Mouse (Mus musculus): ENCODE measurements around the gene Mt4. TPM values are rescaled to one million over a fixed set of nuclear protein-coding genes. Genes with fewer than 3 reads are reported as not detected.

Mt4 gene
- total and polyA plus RNA-seq, 3 experiments: not detected

DNA sequence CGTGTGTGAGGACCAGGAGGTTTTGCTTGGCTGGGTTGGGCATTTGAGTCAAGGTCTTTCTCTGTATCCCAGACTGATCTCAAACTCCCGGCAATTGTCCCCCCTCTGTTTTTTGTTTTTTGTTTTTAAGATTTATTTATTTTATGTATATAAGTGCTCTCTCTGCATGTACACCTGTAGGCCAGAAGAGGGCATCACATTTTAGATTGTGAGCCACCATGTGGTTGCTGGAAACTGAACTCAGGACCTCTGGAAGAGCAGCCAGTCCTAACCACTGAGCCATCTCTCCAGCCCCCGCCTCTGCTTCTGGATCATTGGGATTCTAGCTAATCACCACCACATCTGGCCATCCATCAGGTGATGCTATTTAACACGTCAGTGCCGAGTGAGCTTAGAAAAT is 27.2 kb upstream of the Mt4 start:
- Histone ChIP-seq H3K9ac (ENCODE audit: control insufficient read depth, low read depth, low read length, poor library complexity, severe bottlenecking) (no peak overlapping the region), H3K27ac (ENCODE audit: control insufficient read depth, low read depth, low read length) (no peak overlapping the region), H3K4me1 (ENCODE audit: control insufficient read depth in 1 of 2, insufficient read depth in 2 of 2, low read length in 2 of 2) (peaks cover 0 to 23% of the 10 kb centered on the region in 2 experiments; a peak in 3 of 4 replicates), H3K36me3 (ENCODE audit: control insufficient read depth in 1 of 2, insufficient read depth in 2 of 2, low read length in 2 of 2) (peaks cover 0 to 14% of the 10 kb centered on the region in 2 experiments; a peak in 2 of 4 replicates), H3K79me2 (ENCODE audit: control insufficient read depth, insufficient read depth, low read length, poor library complexity) (no peaks in the 10 kb centered on the region), H3K27me3 (ENCODE audit: control insufficient read depth in 1 of 2, insufficient read depth in 2 of 2, low read length in 2 of 2) (no peaks in the 10 kb centered on the region), H3K4me3 (ENCODE audit: control insufficient read depth in 1 of 2, insufficient read depth in 1 of 2, low read depth in 2 of 2, low read length in 2 of 2) (no peak overlapping the region), H3K9me3 (replicated peaks; ENCODE audit: insufficient read depth, low read length) (no peaks in the 10 kb centered on the region)
- peak; percentile 7; the same call in 1 of the 2 replicates for TF ChIP-seq RAD21 (IDR thresholded peaks at IDR 0.05; ENCODE audit: low read depth, low read length)
- TF ChIP-seq ETS1 (IDR thresholded peaks at IDR 0.05; ENCODE audit: low read depth, low read length): no peak
- peak in 2 of 3 experiments; percentile 16 to 39; a peak in 2 of 6 replicates for TF ChIP-seq CTCF (IDR thresholded peaks at IDR 0.05 in 2 of 3, conservative IDR thresholded peaks at IDR 0.05 in 1 of 3; ENCODE audit: control insufficient read depth in 1 of 3, insufficient read depth in 1 of 3, low read depth in 2 of 3, low read length in 3 of 3, poor library complexity in 1 of 3, severe bottlenecking in 1 of 3)
- TF ChIP-seq SMC3 (IDR thresholded peaks at IDR 0.05; ENCODE audit: low read depth, low read length): peak; percentile 44
- no peak for TF ChIP-seq ZC3H11A (IDR thresholded peaks at IDR 0.05; ENCODE audit: low read depth, low read length)
- DNase-seq (ENCODE audit: low read depth, low spot score): peak; percentile 39

DNA sequence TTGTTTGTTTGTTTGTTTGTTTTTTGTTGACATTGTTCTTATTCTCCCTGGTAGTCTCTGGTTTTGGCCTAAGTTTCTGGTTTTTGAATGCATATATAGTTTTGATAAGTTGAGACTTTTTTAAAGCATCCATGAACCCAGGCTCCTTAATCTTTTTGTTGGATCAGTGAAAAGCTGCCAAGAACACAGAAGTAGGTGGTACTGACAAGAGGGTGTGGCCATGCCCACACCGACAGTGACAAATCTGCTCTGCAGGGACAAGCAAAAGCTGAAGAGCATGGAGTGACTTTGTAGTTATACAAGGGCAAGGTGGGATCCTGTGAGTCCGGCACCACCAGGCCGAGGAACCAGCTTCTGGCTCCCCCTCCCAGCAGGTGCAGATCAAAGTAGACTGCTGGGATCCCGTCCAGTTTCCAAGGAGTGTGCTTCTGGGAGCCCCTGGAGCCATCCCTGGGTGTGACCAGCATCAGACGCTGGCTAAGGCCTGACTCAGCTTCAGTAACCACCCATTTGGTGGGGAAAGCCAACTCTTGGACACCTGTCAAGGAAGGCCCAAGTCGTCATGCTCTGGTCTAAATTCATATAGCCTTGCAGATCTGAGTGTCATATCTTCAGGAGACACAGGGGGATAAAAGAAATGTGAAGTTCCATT is 26.3 kb upstream of the Mt4 start:
- H3K27ac ChIP-seq (ENCODE audit: control insufficient read depth, low read depth, low read length): no peak overlapping the region
- H3K27me3 ChIP-seq (ENCODE audit: control insufficient read depth in 1 of 2, insufficient read depth in 2 of 2, low read length in 2 of 2): no peaks in the 10 kb centered on the region
- no peak overlapping the region for H3K9ac ChIP-seq (ENCODE audit: control insufficient read depth, low read depth, low read length, poor library complexity, severe bottlenecking)
- no peaks in the 10 kb centered on the region for H3K9me3 ChIP-seq (replicated peaks; ENCODE audit: insufficient read depth, low read length)
- peaks cover 0 to 14% of the 10 kb centered on the region in 2 experiments; a peak in 2 of 4 replicates for H3K36me3 ChIP-seq (ENCODE audit: control insufficient read depth in 1 of 2, insufficient read depth in 2 of 2, low read length in 2 of 2)
- H3K4me3 ChIP-seq (ENCODE audit: control insufficient read depth in 1 of 2, insufficient read depth in 1 of 2, low read depth in 2 of 2, low read length in 2 of 2): no peak overlapping the region
- DNase-seq (ENCODE audit: low read depth, low spot score): peak; percentile 69
- H3K4me1 ChIP-seq (ENCODE audit: control insufficient read depth in 1 of 2, insufficient read depth in 2 of 2, low read length in 2 of 2): peaks cover 0 to 23% of the 10 kb centered on the region in 2 experiments; a peak in 3 of 4 replicates
- no peaks in the 10 kb centered on the region for H3K79me2 ChIP-seq (ENCODE audit: control insufficient read depth, insufficient read depth, low read length, poor library complexity)
- no peak for TF ChIP-seq ELF1 (IDR thresholded peaks at IDR 0.05; ENCODE audit: low read depth, low read length)
- TF ChIP-seq EP300 (IDR thresholded peaks at IDR 0.05; ENCODE audit: low read depth in 1 of 2, low read length in 2 of 2): no peak
- no peak for TF ChIP-seq ZKSCAN1 (IDR thresholded peaks at IDR 0.05; ENCODE audit: low read depth, low read length)
- TF ChIP-seq SIN3A (IDR thresholded peaks at IDR 0.05; ENCODE audit: low read length): 0 out of 2 replicates have a peak, but pooled peaks have one; percentile 31
- no peak for TF ChIP-seq RAD21 (IDR thresholded peaks at IDR 0.05; ENCODE audit: low read depth, low read length)
- TF ChIP-seq GATA1 (IDR thresholded peaks at IDR 0.05; ENCODE audit: low read depth, low read length): peak; percentile 55; the same call in 1 of the 2 replicates
- 0 out of 2 replicates have a peak, but pooled peaks have one; percentile 13 for TF ChIP-seq RCOR1 (IDR thresholded peaks at IDR 0.05; ENCODE audit: low read depth, low read length)
- TF ChIP-seq ZNF384 (IDR thresholded peaks at IDR 0.05; ENCODE audit: low read depth, low read length): no peak

DNA sequence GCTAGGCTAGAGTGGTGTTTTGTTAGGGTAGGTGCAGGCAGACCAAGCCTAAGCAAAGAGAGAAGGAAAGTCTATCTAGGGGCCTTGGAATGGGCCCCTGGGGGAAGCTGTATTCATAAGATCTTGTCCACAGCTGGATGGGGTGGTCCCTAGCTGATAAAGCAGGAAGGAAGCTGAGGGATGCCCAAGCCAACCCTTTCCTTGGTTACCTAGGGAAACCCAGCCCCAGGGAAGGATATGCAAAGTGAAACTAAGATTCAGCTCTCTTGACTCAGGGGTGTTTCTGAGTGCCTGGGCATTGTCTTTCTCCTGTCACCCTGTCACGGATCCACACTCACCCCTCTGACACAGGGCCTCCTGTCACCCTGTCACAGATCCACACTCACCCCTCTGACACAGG is 23.6 kb upstream of the Mt4 start:
- DNase-seq (ENCODE audit: low read depth, low spot score): peak; percentile 23
- Histone ChIP-seq H3K4me3 (ENCODE audit: control insufficient read depth in 1 of 2, insufficient read depth in 1 of 2, low read depth in 2 of 2, low read length in 2 of 2) (peak overlapping the region; percentile 24 to 36; a peak in 2 of 4 replicates), H3K4me1 (ENCODE audit: control insufficient read depth in 1 of 2, insufficient read depth in 2 of 2, low read length in 2 of 2) (peaks cover 0 to 23% of the 10 kb centered on the region in 2 experiments; a peak in 3 of 4 replicates)

More for the DNA sequence above, 23.6 kb upstream of the Mt4 start:
- H3K27ac ChIP-seq (ENCODE audit: control insufficient read depth, low read depth, low read length): no peak overlapping the region
- H3K27me3 ChIP-seq (ENCODE audit: control insufficient read depth in 1 of 2, insufficient read depth in 2 of 2, low read length in 2 of 2): no peaks in the 10 kb centered on the region
- H3K36me3 ChIP-seq (ENCODE audit: control insufficient read depth in 1 of 2, insufficient read depth in 2 of 2, low read length in 2 of 2): peaks cover 0 to 14% of the 10 kb centered on the region in 2 experiments; a peak in 2 of 4 replicates
- no peak overlapping the region for H3K9ac ChIP-seq (ENCODE audit: control insufficient read depth, low read depth, low read length, poor library complexity, severe bottlenecking)
- no peaks in the 10 kb centered on the region for H3K9me3 ChIP-seq (replicated peaks; ENCODE audit: insufficient read depth, low read length)
- H3K79me2 ChIP-seq (ENCODE audit: control insufficient read depth, insufficient read depth, low read length, poor library complexity): no peaks in the 10 kb centered on the region
- TF ChIP-seq MAX (IDR thresholded peaks at IDR 0.05; ENCODE audit: low read length) (no peak), POLR2AphosphoS2 (IDR thresholded peaks at IDR 0.05; ENCODE audit: low read length) (no peak), MAZ (IDR thresholded peaks at IDR 0.05; ENCODE audit: low read depth, low read length) (no peak), ZKSCAN1 (IDR thresholded peaks at IDR 0.05; ENCODE audit: low read depth, low read length) (no peak), CHD2 (IDR thresholded peaks at IDR 0.05; ENCODE audit: low read length) (no peak), NELFE (IDR thresholded peaks at IDR 0.05; ENCODE audit: low read depth, low read length) (no peak), ELF1 (IDR thresholded peaks at IDR 0.05; ENCODE audit: low read depth, low read length) (no peak), JUND (IDR thresholded peaks at IDR 0.05; ENCODE audit: low read depth, low read length) (no peak), ETS1 (IDR thresholded peaks at IDR 0.05; ENCODE audit: low read depth, low read length) (no peak), ZC3H11A (IDR thresholded peaks at IDR 0.05; ENCODE audit: low read depth, low read length) (no peak), MEF2A (IDR thresholded peaks at IDR 0.05; ENCODE audit: extremely low read depth, insufficient replicate concordance, low read depth, low read length, poor library complexity, severe bottlenecking) (no peak), MYB (IDR thresholded peaks at IDR 0.05; ENCODE audit: low read depth, low read length) (no peak), RAD21 (IDR thresholded peaks at IDR 0.05; ENCODE audit: low read depth, low read length) (no peak), UBTF (IDR thresholded peaks at IDR 0.05; ENCODE audit: borderline replicate concordance, insufficient read depth, low read depth, low read length) (no peak)

All from MEL (cell line).